Mouse (Mus musculus) liver, embryonic 16.5 days (tissue): ENCODE measurements around the gene Dpep1. TPM values are rescaled to one million over a fixed set of nuclear protein-coding genes. Genes with fewer than 3 reads are reported as not detected.
"Not testable (repeated sequence)": the region's sequence is repeated elsewhere in the genome, so short reads cannot be mapped to it uniquely, and the experiment has no call there.

Experiments used
- ATAC-seq: fragments of 200-750 bp; cut with Nextera tagmentation; 2 replicates; pipeline ENCODE4 v1.8.0; 2017; ENCODE audit warnings: low read depth, mild to moderate bottlenecking, moderate number of reproducible peaks, moderate library complexity
- H3K27ac ChIP-seq: fragments of 300-500 bp; sonication (generic); 2 replicates; pipeline ENCODE4 v1.5.1; 2014; ENCODE audit warnings: mild to moderate bottlenecking, low read length
- H3K27me3 ChIP-seq: fragments of 300-500 bp; sonication (generic); 2 replicates; pipeline ENCODE4 v1.6.1; 2014; ENCODE audit warnings: low read depth, low read length, mixed read lengths; ENCODE audit not compliant: control insufficient read depth, insufficient read depth
- H3K36me3 ChIP-seq: fragments of 300-500 bp; sonication (generic); 2 replicates; pipeline ENCODE4 v1.6.1; 2014; ENCODE audit warnings: mild to moderate bottlenecking; ENCODE audit not compliant: control insufficient read depth, insufficient read depth
- H3K4me1 ChIP-seq: fragments of 300-500 bp; sonication (generic); 2 replicates; pipeline ENCODE4 v1.6.1; 2014; ENCODE audit warnings: low read depth, low read length, mixed read lengths; ENCODE audit not compliant: control insufficient read depth
- H3K4me2 ChIP-seq: fragments of 300-500 bp; sonication (generic); 2 replicates; pipeline ENCODE4 v1.6.1; 2014; ENCODE audit warnings: low read depth, low read length, mixed read lengths
- H3K4me3 ChIP-seq: fragments of 300-500 bp; sonication (generic); 2 replicates; pipeline ENCODE4 v1.5.1; 2014; ENCODE audit warnings: low read depth, mild to moderate bottlenecking, low read length
- H3K9ac ChIP-seq: fragments of 300-500 bp; sonication (generic); 2 replicates; pipeline ENCODE4 v1.6.1; 2014; ENCODE audit warnings: low read depth, low read length
- H3K9me3 ChIP-seq: fragments of 300-500 bp; sonication (generic); replicated peaks from 2 replicates; pipeline ENCODE4 v1.6.1; 2016; ENCODE audit warnings: low read length; ENCODE audit not compliant: control insufficient read depth
- WGBS: fragments of 180-500 bp; shearing (Covaris S2); extraction: QIAGEN DNeasy Blood & Tissue Kit; methylation state at CpG from one replicate; pipeline ENCODE4 v1.1.7; 2014; ENCODE audit not compliant: insufficient replicate concordance; 5-methylcytosine and 5-hydroxymethylcytosine counted together
- polyA plus RNA-seq: library from polyadenylated mRNA; unstranded; fragments of >200 nt; fragmentation: Nextera tagmentation; extraction: Ambion mirVana; gene quantifications from 2 replicates; pipeline ENCODE4 v1.2.1, GENCODE M21; 2015

Gene Dpep1
- polyA plus RNA-seq, 1 experiment from 2014 or later = 0.39 TPM

DNA sequence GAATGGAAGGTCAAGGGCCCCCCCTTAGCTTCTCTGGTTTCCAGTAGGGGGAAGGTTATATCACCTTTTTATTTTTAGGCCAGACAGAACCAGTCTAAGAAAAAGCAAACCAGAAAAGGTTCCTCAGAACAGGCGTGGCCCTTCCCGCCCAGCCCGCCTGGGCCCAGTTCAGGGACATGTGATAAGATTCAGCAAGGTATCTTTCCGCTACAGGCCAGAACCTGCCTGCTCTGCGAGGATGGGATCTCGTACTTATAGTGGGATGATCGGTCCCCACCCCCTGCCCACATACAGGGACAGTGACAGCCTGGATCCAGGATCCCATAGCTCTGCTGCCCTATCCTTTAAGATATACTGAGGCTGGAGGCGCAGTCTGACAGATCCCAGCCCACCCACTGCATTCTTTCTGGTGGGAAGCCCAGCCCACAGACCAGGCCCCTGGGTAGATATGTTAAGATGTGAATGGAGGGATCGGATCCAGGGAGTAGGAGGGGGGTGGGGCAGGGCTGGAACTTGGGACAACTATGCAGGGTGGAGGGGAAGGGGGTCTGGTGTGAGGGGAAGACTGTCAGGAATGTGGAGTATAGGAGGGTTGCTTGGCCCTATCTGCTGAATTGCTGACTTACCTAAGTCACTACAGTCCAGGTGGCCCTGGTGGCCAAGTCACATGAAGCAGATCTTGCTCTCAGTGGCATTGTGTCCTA, 29.8 kb upstream of the Dpep1 start:
- H3K27ac ChIP-seq = peak overlapping the region; percentile 49; the same call in 1 of the 2 replicates
- WGBS = 32% methylated on average over 9 of the region's 9 CpGs
- H3K9me3 ChIP-seq = no peaks in the 10 kb centered on the region
- peak overlapping the region; percentile 44 for H3K9ac ChIP-seq
- H3K4me3 ChIP-seq = 0 out of 2 replicates have a peak overlapping the region, but pooled peaks have one; percentile 16
- peak; percentile 95 for ATAC-seq
- no peaks in the 10 kb centered on the region; the same call in 1 of the 2 replicates for H3K27me3 ChIP-seq
- H3K4me2 ChIP-seq = peak overlapping the region; percentile 47
- H3K4me1 ChIP-seq = peaks cover 30% of the 10 kb centered on the region
- no peaks in the 10 kb centered on the region for H3K36me3 ChIP-seq

DNA sequence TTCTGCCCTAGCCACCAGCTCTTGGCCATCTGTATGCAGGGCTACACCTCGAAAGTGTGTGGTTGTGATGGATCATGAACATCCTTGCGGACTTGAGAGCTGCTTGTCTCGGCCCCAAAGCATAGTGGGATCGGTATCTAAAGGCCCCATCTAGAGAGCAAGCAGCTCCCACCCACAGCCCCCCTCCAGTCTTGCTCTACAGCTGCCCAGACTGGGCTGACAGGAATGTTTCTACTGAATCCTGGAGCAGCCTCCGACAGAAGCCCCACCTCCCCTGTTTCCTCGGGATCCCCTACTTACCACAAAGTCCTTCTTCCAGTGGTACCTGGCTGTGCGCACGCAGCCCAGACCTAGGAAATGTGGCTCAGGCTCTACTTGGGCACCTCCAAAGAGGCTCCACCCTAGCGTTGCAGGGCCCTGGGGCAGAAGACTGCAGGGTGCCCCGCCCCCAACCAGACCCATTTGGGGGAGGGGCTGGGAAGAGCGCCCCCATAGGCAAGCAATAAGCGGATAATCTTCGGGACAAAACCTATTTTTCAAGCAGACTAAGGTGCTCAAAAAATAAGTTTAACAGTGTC, 28.1 kb upstream of the Dpep1 start, which contains the start of gene Sult5a1:
Sult5a1 (minus strand) TSS at position 428 of the 578 bp plus-strand sequence.
- Histone ChIP-seq H3K36me3 (no peaks in the 10 kb centered on the region), H3K27me3 (no peaks in the 10 kb centered on the region; the same call in 1 of the 2 replicates), H3K27ac (no peak within 1 kb of the TSS), H3K4me2 (no peak within 1 kb of the TSS), H3K9ac (no peak within 1 kb of the TSS), H3K9me3 (no peaks in the 10 kb centered on the region), H3K4me3 (no peak within 1 kb of the TSS), H3K4me1 (peaks cover 30% of the 10 kb centered on the region)
- 31% methylated on average over 13 of the region's 13 CpGs for WGBS
- ATAC-seq = no peak

DNA sequence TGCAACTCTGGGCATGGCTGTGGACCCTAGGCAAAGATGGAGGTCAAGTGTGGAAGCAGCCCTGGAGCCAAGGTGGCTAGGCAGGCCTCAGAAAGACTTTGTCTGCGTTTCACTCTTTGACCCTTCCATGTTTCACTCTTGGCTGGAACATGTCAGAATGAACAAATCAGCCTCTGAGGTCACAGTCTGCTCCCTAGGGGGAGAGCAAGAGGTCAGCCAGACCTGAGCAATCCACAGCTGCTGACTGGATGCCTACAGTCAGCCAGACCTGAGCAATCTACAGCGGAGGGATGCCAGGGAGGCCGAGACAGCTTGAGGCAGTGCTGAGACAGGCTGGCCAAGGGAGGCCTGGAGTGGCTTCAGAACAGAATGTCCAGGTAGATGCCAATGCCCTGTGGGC, 4.7 kb upstream of the Dpep1 start:
- Histone ChIP-seq H3K4me2 (no peak overlapping the region), H3K27me3 (no peaks in the 10 kb centered on the region), H3K9me3 (peaks cover 2% of the 10 kb centered on the region; the same call in 1 of the 2 replicates), H3K4me3 (no peak overlapping the region), H3K4me1 (no peaks in the 10 kb centered on the region), H3K27ac (peak overlapping the region; percentile 43; the same call in 1 of the 2 replicates), H3K36me3 (no peaks in the 10 kb centered on the region), H3K9ac (no peak overlapping the region)
- ATAC-seq = peak; percentile 71
- 52% methylated on average over 3 of the region's 3 CpGs for WGBS

DNA sequence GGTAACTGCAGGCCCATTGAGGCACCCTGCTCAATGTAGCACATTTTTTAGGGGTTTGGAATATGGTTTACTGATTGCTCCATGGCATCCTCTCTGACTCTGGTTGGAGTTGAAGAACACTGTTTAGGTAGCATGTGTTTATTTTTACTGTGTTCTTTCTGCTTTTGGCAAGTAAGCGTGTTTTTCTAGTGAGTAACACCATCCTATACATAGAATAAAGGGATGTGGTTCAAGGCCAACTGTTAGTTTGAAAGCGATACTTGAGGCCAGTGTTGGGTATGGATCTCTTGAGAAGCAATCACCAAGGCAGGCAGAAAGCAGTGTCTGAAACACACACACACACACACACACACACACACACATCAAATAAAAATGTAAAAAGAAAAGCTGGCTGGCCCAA, 2.0 kb downstream of the Dpep1 start:
- Histone ChIP-seq H3K9ac (no peak overlapping the region), H3K9me3 (no peaks in the 10 kb centered on the region), H3K27me3 (no peaks in the 10 kb centered on the region), H3K36me3 (no peaks in the 10 kb centered on the region), H3K4me1 (peaks cover 10% of the 10 kb centered on the region), H3K4me3 (no peak overlapping the region), H3K4me2 (no peak overlapping the region), H3K27ac (no peak overlapping the region)
- no peak for ATAC-seq
- WGBS = 67% methylated on average over 2 of the region's 2 CpGs

DNA sequence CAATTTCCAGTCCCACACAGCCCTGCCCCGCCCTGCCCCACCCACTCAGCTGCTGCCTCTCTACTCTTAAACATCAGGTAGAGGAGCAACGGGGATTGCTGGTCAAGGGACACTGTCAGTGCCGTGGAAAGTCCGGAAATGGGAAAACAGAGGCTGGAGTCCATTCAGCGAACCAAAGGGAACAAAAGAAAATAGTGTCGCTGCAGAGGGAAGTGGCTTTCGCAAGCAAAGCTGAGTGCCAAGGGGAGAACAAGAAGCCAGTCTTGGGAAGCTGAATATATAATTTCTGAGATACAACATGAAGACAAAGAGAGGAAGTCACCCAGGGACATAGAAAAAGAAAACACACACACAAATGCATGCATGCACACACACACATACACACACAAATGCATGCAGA, 2.8 kb downstream of the Dpep1 start:
- Histone ChIP-seq H3K4me3 (no peak overlapping the region), H3K27me3 (no peaks in the 10 kb centered on the region), H3K27ac (no peak overlapping the region), H3K36me3 (no peaks in the 10 kb centered on the region), H3K9me3 (no peaks in the 10 kb centered on the region), H3K4me1 (peaks cover 10% of the 10 kb centered on the region), H3K4me2 (no peak overlapping the region), H3K9ac (no peak overlapping the region)
- 44% methylated on average over 7 of the region's 7 CpGs for WGBS
- no peak for ATAC-seq

DNA sequence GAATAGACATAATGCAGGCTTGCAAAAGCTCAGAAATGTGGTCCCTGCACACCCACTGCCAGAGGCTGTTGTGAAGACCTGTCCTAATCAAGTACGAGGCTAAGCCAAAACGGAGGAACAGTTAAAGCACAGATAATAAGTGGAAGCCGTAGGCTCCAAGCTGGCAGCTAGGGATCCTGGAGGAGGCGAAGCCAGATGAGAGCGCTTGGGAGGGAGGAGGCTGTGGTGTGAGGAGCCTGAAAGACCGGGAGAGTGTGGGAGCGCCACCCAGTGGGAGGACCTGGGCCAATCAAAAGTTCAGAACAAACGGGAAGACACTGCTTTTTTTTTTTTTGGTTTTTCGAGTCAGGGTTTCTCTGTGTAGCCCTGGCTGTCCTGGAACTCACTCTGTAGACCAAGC, 4.6 kb downstream of the Dpep1 start:
- Histone ChIP-seq H3K9me3 (no peaks in the 10 kb centered on the region), H3K4me3 (no peak overlapping the region), H3K27ac (no peak overlapping the region), H3K27me3 (no peaks in the 10 kb centered on the region), H3K4me2 (no peak overlapping the region), H3K9ac (no peak overlapping the region), H3K4me1 (peaks cover 10% of the 10 kb centered on the region), H3K36me3 (no peaks in the 10 kb centered on the region)
- WGBS = 3% methylated on average over 9 of the region's 9 CpGs
- peak; percentile 45; the same call in 1 of the 2 replicates for ATAC-seq

DNA sequence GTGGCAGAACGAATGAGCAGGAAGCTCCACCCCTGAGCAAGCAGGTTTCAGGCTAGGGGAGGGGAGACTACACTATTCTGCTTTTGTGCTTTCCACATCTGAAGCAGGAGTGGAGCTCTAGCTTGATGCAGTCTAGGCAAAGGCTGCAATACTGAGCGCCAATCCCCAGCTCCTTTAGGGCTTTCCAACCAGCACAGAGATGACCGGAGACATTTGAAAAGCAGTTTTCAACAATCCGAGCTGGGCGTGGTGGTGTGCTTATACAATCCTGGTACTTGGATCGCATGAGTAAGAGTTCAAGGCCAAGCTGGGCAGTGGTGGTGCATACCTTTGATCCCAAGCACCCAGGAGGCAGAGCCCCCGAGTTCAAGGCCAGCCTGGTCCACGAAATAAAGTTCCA, 5.9 kb downstream of the Dpep1 start:
- Histone ChIP-seq H3K4me1 (peaks cover 10% of the 10 kb centered on the region), H3K4me3 (no peak overlapping the region), H3K36me3 (no peaks in the 10 kb centered on the region), H3K4me2 (no peak overlapping the region), H3K27ac (no peak overlapping the region), H3K27me3 (no peaks in the 10 kb centered on the region), H3K9ac (no peak overlapping the region), H3K9me3 (no peaks in the 10 kb centered on the region)
- ATAC-seq = no peak
- WGBS = 49% methylated on average over 8 of the region's 8 CpGs

DNA sequence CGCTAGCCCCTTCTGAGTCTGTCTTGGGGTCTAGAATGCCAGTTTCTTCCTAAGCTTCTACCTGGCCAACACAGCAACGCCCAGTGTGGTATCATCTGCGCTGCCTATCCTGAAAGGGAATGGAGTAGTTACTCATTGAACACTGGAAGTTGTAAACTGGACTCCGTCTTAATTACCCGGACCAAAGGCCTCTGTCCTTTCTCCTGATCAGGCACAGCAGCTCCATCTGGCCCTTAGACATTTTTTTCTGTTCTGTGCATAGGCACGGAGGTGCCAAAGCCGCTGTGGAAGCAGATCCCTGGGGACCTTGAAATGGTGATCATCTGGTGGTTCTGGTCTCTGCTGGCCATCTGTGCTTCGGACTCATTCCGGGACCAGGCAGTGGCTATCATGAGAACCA, 7.7 kb downstream of the Dpep1 start:
- Histone ChIP-seq H3K36me3 (no peaks in the 10 kb centered on the region), H3K27ac (no peak overlapping the region), H3K4me1 (peaks cover 13% of the 10 kb centered on the region), H3K9me3 (no peaks in the 10 kb centered on the region), H3K4me2 (no peak overlapping the region), H3K4me3 (no peak overlapping the region), H3K27me3 (no peaks in the 10 kb centered on the region), H3K9ac (no peak overlapping the region)
- WGBS = 80% methylated on average over 9 of the region's 9 CpGs
- no peak for ATAC-seq

DNA sequence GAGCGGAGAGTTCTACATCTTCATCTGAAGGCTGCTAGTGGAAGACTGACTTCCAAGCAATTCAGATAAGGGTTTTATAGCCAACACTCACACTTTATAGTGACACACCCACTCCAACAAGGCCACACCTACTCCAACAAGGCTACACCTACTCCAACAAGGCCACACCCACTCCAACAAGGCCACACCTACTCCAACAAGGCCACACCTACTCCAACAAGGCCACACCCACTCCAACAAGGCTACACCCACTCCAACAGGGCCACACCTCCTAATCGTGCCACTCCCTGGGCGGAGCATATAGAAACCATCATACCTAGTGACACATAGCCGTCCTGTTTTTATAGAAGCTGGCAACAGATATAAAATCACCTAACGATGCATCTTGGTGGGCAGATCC, 11.0 kb downstream of the Dpep1 start:
- not testable (repeated sequence) for H3K27me3 ChIP-seq
- ATAC-seq = peak; percentile 74

More for the DNA sequence above, 11.0 kb downstream of the Dpep1 start:
- not testable (repeated sequence) for H3K27ac ChIP-seq, H3K9me3 ChIP-seq, H3K9ac ChIP-seq, H3K4me2 ChIP-seq, H3K36me3 ChIP-seq, H3K4me3 ChIP-seq, H3K4me1 ChIP-seq
- WGBS = 42% methylated on average over 5 of the region's 5 CpGs
